Mouse (Mus musculus): Measurements from ENCODE around the gene Gpr137. TPM values are rescaled to one million over a fixed set of nuclear protein-coding genes. Genes with fewer than 3 reads are reported as not detected.
A peak's percentile ranks its signal among the peaks of the same experiment; 100 is the strongest.

Gpr137 gene
- polyA plus RNA-seq, 1 experiment from 2014 or later = 18.1 TPM

DNA sequence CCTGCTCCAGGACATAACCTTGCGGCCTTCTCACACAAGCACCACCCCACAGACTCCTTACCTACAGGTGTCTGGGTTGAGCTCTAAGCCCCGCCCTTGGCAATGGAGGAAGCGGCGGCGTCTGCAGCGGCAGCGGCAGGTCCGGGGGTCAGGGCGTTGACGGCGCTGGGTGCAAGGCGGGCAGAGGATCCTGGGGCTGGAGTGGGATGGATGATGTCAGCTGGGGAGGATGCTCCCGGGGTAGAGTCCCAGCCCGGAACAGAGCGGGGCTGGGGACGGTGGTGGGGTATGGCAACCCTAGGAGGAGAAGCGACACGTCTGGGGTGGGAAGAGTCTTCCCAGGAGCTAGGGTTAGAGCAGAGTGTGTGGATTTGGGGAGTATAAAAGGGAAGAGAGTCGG is 43.0 kb upstream of the Gpr137 start:
- no peaks in the 10 kb centered on the region for H3K27me3 ChIP-seq (ENCODE audit: control insufficient read depth, insufficient read depth, low read length)
- H3K27ac ChIP-seq (replicated peaks; ENCODE audit: low read depth, low read length) = no peak overlapping the region
- no peak for DNase-seq (ENCODE audit: low spot score)
- H3K4me3 ChIP-seq (ENCODE audit: low read depth, low read length) = no peak overlapping the region
- H3K36me3 ChIP-seq (replicated peaks; ENCODE audit: control insufficient read depth, insufficient read depth, low read depth, low read length) = no peaks in the 10 kb centered on the region
- 85% methylated on average over 19 of the region's 19 CpGs for WGBS
- no peak overlapping the region for H3K9ac ChIP-seq (replicated peaks; ENCODE audit: low read length)
- no peaks in the 10 kb centered on the region for H3K4me1 ChIP-seq (ENCODE audit: control insufficient read depth, insufficient read depth, low read length)
- no peak overlapping the region for H3K4me2 ChIP-seq (ENCODE audit: low read depth, low read length)
- H3K9me3 ChIP-seq (replicated peaks; ENCODE audit: control insufficient read depth, low read length) = no peaks in the 10 kb centered on the region
- no peak for ATAC-seq (replicated peaks; ENCODE audit: insufficient number of reproducible peaks, low FRiP score, low TSS enrichment, low read depth)

DNA sequence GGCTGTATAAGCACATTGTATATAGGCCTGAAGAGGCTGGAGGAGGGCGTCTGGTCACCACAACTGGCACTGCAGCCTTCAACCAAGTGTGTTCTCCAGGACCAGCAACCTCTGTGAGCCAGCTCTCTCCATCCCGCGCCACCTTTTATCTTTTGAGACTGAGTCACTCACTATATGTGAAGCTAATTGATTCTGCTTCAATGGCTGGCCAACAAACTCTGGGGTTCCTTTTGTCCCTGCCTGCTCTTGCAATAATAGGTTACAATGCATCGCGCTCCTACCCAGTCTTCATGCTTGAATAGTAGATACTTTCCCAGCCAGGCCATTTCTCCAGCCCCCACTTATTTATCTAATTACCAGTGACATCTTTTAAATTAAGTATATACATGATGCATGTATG is 41.3 kb upstream of the Gpr137 start:
- Histone ChIP-seq H3K9ac (replicated peaks; ENCODE audit: low read length) (no peak overlapping the region), H3K27me3 (ENCODE audit: control insufficient read depth, insufficient read depth, low read length) (no peaks in the 10 kb centered on the region), H3K27ac (replicated peaks; ENCODE audit: low read depth, low read length) (no peak overlapping the region), H3K36me3 (replicated peaks; ENCODE audit: control insufficient read depth, insufficient read depth, low read depth, low read length) (no peaks in the 10 kb centered on the region), H3K4me1 (ENCODE audit: control insufficient read depth, insufficient read depth, low read length) (no peaks in the 10 kb centered on the region; the same call in 1 of the 2 replicates), H3K4me3 (ENCODE audit: low read depth, low read length) (no peak overlapping the region), H3K9me3 (replicated peaks; ENCODE audit: control insufficient read depth, low read length) (no peaks in the 10 kb centered on the region), H3K4me2 (ENCODE audit: low read depth, low read length) (no peak overlapping the region)
- DNase-seq (ENCODE audit: low spot score) (no peak), ATAC-seq (replicated peaks; ENCODE audit: insufficient number of reproducible peaks, low FRiP score, low TSS enrichment, low read depth) (no peak)
- WGBS = 88% methylated on average over 5 of the region's 5 CpGs

DNA sequence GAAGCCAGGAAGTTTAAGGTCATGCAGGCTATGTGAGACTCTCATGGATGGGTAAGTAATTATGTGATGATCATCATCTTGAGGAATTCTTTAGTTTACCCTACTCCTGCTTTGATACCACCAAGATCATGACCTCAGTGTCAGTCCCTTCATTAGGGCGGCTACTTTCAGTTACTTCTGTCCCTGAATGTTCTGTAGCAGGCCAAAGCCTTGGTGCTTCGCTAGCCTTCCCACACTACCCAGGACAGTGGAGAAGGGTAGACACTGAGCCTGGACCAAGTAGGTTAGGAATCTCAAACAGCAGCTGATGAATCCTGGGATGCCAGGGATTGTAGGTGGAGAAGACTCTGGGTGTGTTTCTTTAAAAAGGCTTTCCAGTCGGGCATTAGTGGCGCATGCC is 39.2 kb upstream of the Gpr137 start:
- no peak overlapping the region for H3K4me2 ChIP-seq (ENCODE audit: low read depth, low read length)
- H3K4me3 ChIP-seq (ENCODE audit: low read depth, low read length) = no peak overlapping the region
- H3K27me3 ChIP-seq (ENCODE audit: control insufficient read depth, insufficient read depth, low read length) = no peaks in the 10 kb centered on the region
- H3K4me1 ChIP-seq (ENCODE audit: control insufficient read depth, insufficient read depth, low read length) = no peaks in the 10 kb centered on the region; the same call in 1 of the 2 replicates
- no peaks in the 10 kb centered on the region for H3K9me3 ChIP-seq (replicated peaks; ENCODE audit: control insufficient read depth, low read length)
- H3K27ac ChIP-seq (replicated peaks; ENCODE audit: low read depth, low read length) = no peak overlapping the region
- DNase-seq (ENCODE audit: low spot score) (no peak), ATAC-seq (replicated peaks; ENCODE audit: insufficient number of reproducible peaks, low FRiP score, low TSS enrichment, low read depth) (no peak)
- no peak overlapping the region for H3K9ac ChIP-seq (replicated peaks; ENCODE audit: low read length)
- no peaks in the 10 kb centered on the region for H3K36me3 ChIP-seq (replicated peaks; ENCODE audit: control insufficient read depth, insufficient read depth, low read depth, low read length)
- 91% methylated on average over 4 of the region's 4 CpGs for WGBS

DNA sequence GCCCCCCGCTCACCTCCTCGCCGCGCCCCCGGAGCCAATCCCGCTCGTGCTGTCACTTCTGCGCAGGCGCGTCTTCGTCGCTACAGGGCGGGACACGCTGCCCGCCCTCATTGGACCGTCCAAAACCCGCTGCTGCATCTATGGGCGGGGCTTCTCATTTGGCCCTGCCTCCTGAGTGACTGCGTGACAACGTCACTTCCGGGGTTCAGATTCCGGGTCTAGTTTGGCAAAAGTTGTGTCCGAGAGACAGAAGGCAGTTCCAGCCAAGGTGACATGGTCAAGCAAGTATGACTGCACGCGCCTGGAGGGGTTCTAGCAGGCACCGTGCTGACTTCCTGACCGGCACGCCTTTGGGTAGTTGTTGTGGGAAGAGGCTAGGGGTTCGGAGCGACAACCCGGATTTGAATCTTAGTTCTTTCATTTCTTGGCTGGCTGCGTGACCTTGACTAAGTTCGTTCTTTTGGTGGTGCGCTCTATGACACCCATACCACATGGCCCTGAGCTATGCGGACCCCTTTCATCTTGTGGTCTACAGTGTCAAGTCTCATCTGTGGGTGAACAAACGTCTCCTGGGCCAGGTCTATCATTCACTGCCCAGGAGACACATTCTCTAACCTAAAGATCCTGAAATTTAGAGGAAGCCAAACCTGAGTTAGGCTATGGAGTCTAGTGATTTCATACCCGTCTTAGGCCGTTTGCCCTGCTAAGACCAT is 38.3 kb upstream of the Gpr137 start, which contains the start of gene Fkbp2:
Gene Fkbp2 (minus strand): TSS at position 121 of the 713 bp plus-strand sequence.
- ATAC-seq (replicated peaks; ENCODE audit: insufficient number of reproducible peaks, low FRiP score, low TSS enrichment, low read depth) (peak; percentile 79), DNase-seq (ENCODE audit: low spot score) (peak; percentile 99)
- H3K4me2 ChIP-seq (ENCODE audit: low read depth, low read length) = peak within 1 kb of the TSS; percentile 82
- H3K4me1 ChIP-seq (ENCODE audit: control insufficient read depth, insufficient read depth, low read length) = no peaks in the 10 kb centered on the region; the same call in 1 of the 2 replicates
- WGBS = 3% methylated on average over 38 of the region's 38 CpGs
- H3K9ac ChIP-seq (replicated peaks; ENCODE audit: low read length) = peak within 1 kb of the TSS; percentile 80
- H3K36me3 ChIP-seq (replicated peaks; ENCODE audit: control insufficient read depth, insufficient read depth, low read depth, low read length) = no peaks in the 10 kb centered on the region
- peak within 1 kb of the TSS; percentile 72 for H3K27ac ChIP-seq (replicated peaks; ENCODE audit: low read depth, low read length)
- no peaks in the 10 kb centered on the region for H3K9me3 ChIP-seq (replicated peaks; ENCODE audit: control insufficient read depth, low read length)
- H3K27me3 ChIP-seq (ENCODE audit: control insufficient read depth, insufficient read depth, low read length) = no peaks in the 10 kb centered on the region
- peak within 1 kb of the TSS; percentile 61 for H3K4me3 ChIP-seq (ENCODE audit: low read depth, low read length)

DNA sequence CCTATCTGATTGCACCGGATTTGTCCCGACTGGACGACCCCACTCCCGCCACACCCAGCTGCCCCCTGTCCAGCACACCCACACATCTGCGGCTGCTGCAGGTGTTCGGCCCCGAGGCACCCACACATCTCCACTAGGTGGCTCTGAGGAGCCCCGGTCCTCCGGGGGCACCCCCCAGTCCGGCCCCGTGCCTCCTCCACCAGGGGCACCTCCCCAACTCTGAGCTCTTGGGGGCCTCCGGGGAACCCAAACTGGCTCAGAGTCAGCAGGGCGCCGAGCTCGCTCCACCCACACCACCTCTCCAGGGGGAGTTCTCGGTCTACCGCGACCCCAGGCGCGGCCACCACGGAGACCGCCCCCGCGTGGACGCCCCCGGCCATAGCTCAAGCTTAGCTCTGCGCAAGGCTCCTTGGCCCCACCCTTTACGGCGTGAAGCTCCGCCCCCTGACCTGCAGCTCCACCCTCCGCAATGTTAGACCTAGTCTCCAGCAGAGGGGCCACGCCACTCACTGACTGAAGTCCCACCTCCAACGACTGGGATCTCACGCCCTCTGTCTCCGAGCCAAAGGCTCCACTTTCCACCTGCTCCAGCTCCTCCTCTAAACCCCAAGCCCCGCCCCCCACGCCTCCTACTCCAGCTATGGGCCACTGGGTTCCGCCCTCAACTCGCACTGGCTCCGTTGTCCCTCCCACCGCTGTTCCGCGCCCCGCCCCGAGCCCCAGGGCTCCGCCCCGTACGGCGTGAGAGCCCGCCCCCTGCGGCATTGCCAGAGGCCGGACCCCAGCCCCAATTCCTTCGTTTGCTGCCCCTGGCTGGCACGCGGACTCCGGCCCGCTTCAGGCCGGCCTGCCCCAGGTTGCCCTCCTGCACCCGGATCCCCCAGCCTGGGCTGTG is 37.5 kb upstream of the Gpr137 start:
- WGBS = 1% methylated on average over 59 of the region's 59 CpGs
- peak; percentile 91 for ATAC-seq (replicated peaks; ENCODE audit: insufficient number of reproducible peaks, low FRiP score, low TSS enrichment, low read depth)
- peak overlapping the region; percentile 80 for H3K9ac ChIP-seq (replicated peaks; ENCODE audit: low read length)

DNA sequence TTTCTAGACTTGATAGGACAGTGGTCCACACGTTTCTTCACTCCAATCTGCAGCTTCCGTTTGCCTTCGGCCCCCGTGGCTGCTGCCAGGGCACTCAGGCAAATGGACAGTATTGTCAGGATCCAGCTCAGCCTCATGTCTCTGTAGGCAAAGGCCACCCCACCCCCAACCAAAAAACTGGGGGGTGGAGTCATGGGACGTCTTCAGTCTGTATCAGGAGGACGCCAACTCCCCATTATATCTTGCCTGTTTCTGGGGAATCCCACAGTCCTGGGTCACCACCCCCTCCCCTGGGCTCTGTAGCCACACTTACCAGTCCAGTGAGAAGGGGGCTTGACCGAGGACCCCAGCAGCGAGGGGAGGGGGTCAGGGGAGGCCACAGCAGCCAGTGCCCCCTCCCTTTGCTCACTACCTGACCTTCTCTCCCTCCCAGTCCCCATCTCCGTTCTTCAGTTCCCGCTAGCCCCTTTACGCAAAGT is 36.8 kb upstream of the Gpr137 start:
- H3K4me1 ChIP-seq (ENCODE audit: control insufficient read depth, insufficient read depth, low read length) = no peaks in the 10 kb centered on the region; the same call in 1 of the 2 replicates
- DNase-seq (ENCODE audit: low spot score) = no peak
- no peaks in the 10 kb centered on the region for H3K9me3 ChIP-seq (replicated peaks; ENCODE audit: control insufficient read depth, low read length)
- ATAC-seq (replicated peaks; ENCODE audit: insufficient number of reproducible peaks, low FRiP score, low TSS enrichment, low read depth) = no peak
- H3K9ac ChIP-seq (replicated peaks; ENCODE audit: low read length) = peak overlapping the region; percentile 56
- WGBS = 10% methylated on average over 11 of the region's 11 CpGs
- H3K27me3 ChIP-seq (ENCODE audit: control insufficient read depth, insufficient read depth, low read length) = no peaks in the 10 kb centered on the region
- H3K36me3 ChIP-seq (replicated peaks; ENCODE audit: control insufficient read depth, insufficient read depth, low read depth, low read length) = no peaks in the 10 kb centered on the region
- H3K4me2 ChIP-seq (ENCODE audit: low read depth, low read length) = peak overlapping the region; percentile 82
- H3K27ac ChIP-seq (replicated peaks; ENCODE audit: low read depth, low read length) = no peak overlapping the region
- peak overlapping the region; percentile 61 for H3K4me3 ChIP-seq (ENCODE audit: low read depth, low read length)

More for the DNA sequence above, 37.5 kb upstream of the Gpr137 start:
- Histone ChIP-seq H3K9me3 (replicated peaks; ENCODE audit: control insufficient read depth, low read length) (no peaks in the 10 kb centered on the region), H3K36me3 (replicated peaks; ENCODE audit: control insufficient read depth, insufficient read depth, low read depth, low read length) (no peaks in the 10 kb centered on the region), H3K27me3 (ENCODE audit: control insufficient read depth, insufficient read depth, low read length) (no peaks in the 10 kb centered on the region), H3K4me3 (ENCODE audit: low read depth, low read length) (peak overlapping the region; percentile 61), H3K27ac (replicated peaks; ENCODE audit: low read depth, low read length) (peak overlapping the region; percentile 72), H3K4me1 (ENCODE audit: control insufficient read depth, insufficient read depth, low read length) (no peaks in the 10 kb centered on the region; the same call in 1 of the 2 replicates), H3K4me2 (ENCODE audit: low read depth, low read length) (peak overlapping the region; percentile 82)
- DNase-seq (ENCODE audit: low spot score) = peak; percentile 99

DNA sequence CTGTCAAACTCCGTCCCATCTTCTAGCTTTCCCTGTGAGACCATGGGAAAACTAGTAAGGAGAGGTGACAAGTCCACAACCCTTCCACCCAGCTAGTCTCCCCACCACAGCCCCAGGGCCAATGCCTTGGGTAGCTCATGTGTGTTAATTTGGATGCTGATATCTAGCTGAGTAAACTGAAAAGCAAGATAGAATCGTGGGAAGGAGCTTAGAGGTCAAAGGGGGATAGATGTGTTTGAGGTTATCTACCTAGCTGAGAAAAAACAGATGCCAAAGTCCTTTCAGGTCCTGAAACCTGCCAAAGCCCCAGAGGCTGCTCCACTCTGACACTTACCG is 36.3 kb upstream of the Gpr137 start:
- no peaks in the 10 kb centered on the region for H3K27me3 ChIP-seq (ENCODE audit: control insufficient read depth, insufficient read depth, low read length)
- no peak overlapping the region for H3K27ac ChIP-seq (replicated peaks; ENCODE audit: low read depth, low read length)
- H3K9me3 ChIP-seq (replicated peaks; ENCODE audit: control insufficient read depth, low read length) = no peaks in the 10 kb centered on the region
- peak overlapping the region; percentile 61 for H3K4me3 ChIP-seq (ENCODE audit: low read depth, low read length)
- DNase-seq (ENCODE audit: low spot score) (no peak), ATAC-seq (replicated peaks; ENCODE audit: insufficient number of reproducible peaks, low FRiP score, low TSS enrichment, low read depth) (no peak)
- peak overlapping the region; percentile 82; the same call in 1 of the 2 replicates for H3K4me2 ChIP-seq (ENCODE audit: low read depth, low read length)
- H3K4me1 ChIP-seq (ENCODE audit: control insufficient read depth, insufficient read depth, low read length) = no peaks in the 10 kb centered on the region; the same call in 1 of the 2 replicates
- peak overlapping the region; percentile 56; the same call in 1 of the 2 replicates for H3K9ac ChIP-seq (replicated peaks; ENCODE audit: low read length)
- no peaks in the 10 kb centered on the region for H3K36me3 ChIP-seq (replicated peaks; ENCODE audit: control insufficient read depth, insufficient read depth, low read depth, low read length)
- 44% methylated on average over 3 of the region's 3 CpGs for WGBS

Data from embryonic facial prominence, embryonic 11.5 days (tissue).